Mouse (Mus musculus): ENCODE measurements around the gene Bmp2.

GRCm38 (mm10) chr2:133529396-133529795 is 22.6 kb upstream of the Bmp2 start:
- TF ChIP-seq CTCF (IDR thresholded peaks at IDR 0.05) (no peak), EP300 (IDR thresholded peaks at IDR 0.05) (no peak)
